ENCODE assay signal across 9 mouse cellular contexts in the genomic region with DNA sequence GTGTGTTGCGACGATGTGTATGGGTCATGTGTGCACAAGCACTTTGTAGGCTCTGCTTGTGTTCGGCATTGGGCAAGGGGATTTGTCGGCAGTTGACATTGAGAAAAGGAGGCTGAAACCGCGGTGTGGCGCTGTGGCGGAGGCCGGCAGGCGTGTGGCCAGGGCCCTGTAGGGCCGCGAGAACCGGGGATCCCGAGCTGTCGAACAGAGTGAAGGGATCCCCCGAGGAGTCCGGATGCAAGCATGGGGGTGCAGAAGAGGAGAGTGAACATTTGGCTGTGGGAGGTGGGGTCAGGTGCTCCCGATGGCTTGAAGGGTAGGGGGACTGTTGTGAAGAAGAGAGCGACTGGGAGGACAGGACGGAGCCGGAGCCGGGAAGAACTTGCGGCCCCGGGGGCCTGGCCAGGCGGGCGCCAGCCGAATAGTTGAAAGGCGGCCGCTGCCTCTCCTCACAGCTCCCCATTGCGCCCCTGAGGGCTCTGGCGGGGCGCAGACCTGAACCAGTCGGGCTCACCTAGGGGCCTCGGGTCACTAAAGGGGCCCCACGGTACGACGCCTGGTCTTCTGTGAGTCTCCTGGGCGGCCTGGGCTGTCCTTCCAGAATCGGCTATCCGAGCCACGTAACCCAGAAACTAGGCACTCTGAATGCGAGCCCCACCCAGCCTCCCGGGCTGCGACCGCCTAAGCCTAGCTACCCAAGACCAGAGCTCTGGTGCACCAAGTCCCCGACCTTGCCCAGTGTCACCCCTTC. TPM values are rescaled to one million over a fixed set of nuclear protein-coding genes. Genes with fewer than 3 reads are reported as not detected.
DNase-seq lines count a peak whose midpoint lies in the region; TF ChIP-seq lines count a peak whose summit lies in the region.
"Had no signal": no experiment of that assay in that cellular context is flagged by ENCODE, and none has a peak within 500 bp of the region (broad histone marks: within the 10 kb centered on the region; RNA-seq: fewer than 3 reads in every experiment).

No protein-coding gene starts in this region.

- 5% methylated on average over 46 of the region's 46 CpGs for WGBS in liver, adult 2 months
- 1% methylated on average over 46 of the region's 46 CpGs for WGBS in heart, embryonic 10.5 days

- no peaks in the 10 kb centered on the region for H3K36me3 ChIP-seq in liver, adult 2 months (ENCODE audit: control insufficient read depth, insufficient read depth, low read length)
- H3K36me3 ChIP-seq in heart, embryonic 10.5 days, result no peaks in the 10 kb centered on the region

- H3K4me3 ChIP-seq in liver, adult 2 months (ENCODE audit: insufficient read depth, low read depth, low read length), result no peak overlapping the region
- peak overlapping the region; percentile 54 for H3K4me3 ChIP-seq in heart, embryonic 10.5 days

- H3K9me3 ChIP-seq in heart, embryonic 10.5 days, result no peaks in the 10 kb centered on the region

- no peaks in the 10 kb centered on the region for H3K79me2 ChIP-seq in liver, adult 2 months (ENCODE audit: control insufficient read depth, insufficient read depth, low read length)

- peak; percentile 45 for TF ChIP-seq CTCF in liver, adult 2 months (IDR thresholded peaks at IDR 0.05; ENCODE audit: low read depth, low read length)

- H3K27me3 ChIP-seq in liver, adult 2 months (ENCODE audit: control insufficient read depth, insufficient read depth, low read length), result peaks cover 18% of the 10 kb centered on the region; the same call in 1 of the 2 replicates
- H3K27me3 ChIP-seq in heart, embryonic 10.5 days (ENCODE audit: insufficient read depth, poor library complexity, severe bottlenecking), result peaks cover 94% of the 10 kb centered on the region
- H3K27me3 ChIP-seq: Patski had no signal

- no peak overlapping the region for H3K9ac ChIP-seq in liver, adult 2 months (ENCODE audit: low read depth, low read length)

- H3K4me1 ChIP-seq in liver, adult 2 months (ENCODE audit: control insufficient read depth, insufficient read depth, low read length), result no peaks in the 10 kb centered on the region; the same call in 1 of the 2 replicates
- H3K4me1 ChIP-seq in heart, embryonic 10.5 days, result peaks cover 28% of the 10 kb centered on the region

- TF ChIP-seq POLR2A in liver, adult 2 months (IDR thresholded peaks at IDR 0.05; ENCODE audit: extremely low read depth, insufficient read depth, low read length), result no peak

- H3K27ac ChIP-seq in liver, adult 2 months (replicated peaks; ENCODE audit: insufficient read depth, low read depth, low read length), result no peak overlapping the region
- 0 out of 2 replicates have a peak overlapping the region, but pooled peaks have one; percentile 36 for H3K27ac ChIP-seq in heart, embryonic 10.5 days

- no peak for DNase-seq in liver, adult 2 months (ENCODE audit: extremely low read depth, low read depth, low spot score)
- DNase-seq in liver, result no peak
- DNase-seq in embryo, embryonic 9.5 days (ENCODE audit: extremely low spot score), result peak; percentile 82
- DNase-seq in heart, embryonic 10.5 days (ENCODE audit: low spot score), result no peak
- DNase-seq in kidney, postnatal 14 days, result peak; percentile 18
- peak; percentile 75 for DNase-seq in neural tube, embryonic 10.5 days (ENCODE audit: extremely low spot score, low spot score)
- DNase-seq in thymus, postnatal 10 days (ENCODE audit: low spot score in 2 of 2), result no peak
- no peak for DNase-seq in frontal cortex, postnatal 14 days (ENCODE audit: low spot score in 2 of 2)

RNA-seq across cellular contexts. Expression of gene Msx1, which starts 7.3 kb away (rescaled TPM):
- 0.07 and 0.28 TPM in 2 replicates for total RNA-seq in liver, adult 2 months (2014; rRNA removed)
- polyA plus RNA-seq in liver, adult 2 months (2012; rRNA removed), result 0.05 and 0.07 TPM in 2 replicates
- polyA plus RNA-seq in heart, embryonic 10.5 days (2016; fragmentation: Nextera tagmentation; extraction: Ambion mirVana), result 36.6 and 65.2 TPM in 2 replicates

Comparison
In these comparisons a context has a peak if more than half of its experiments do, and no peak if none do; other contexts are left out.
1. DNase-seq: peak in embryo, embryonic 9.5 days (single experiment), kidney, postnatal 14 days (single experiment) and neural tube, embryonic 10.5 days (single experiment); none in liver, adult 2 months (single experiment), liver (single experiment), heart, embryonic 10.5 days (single experiment), thymus, postnatal 10 days (0 of 2) and frontal cortex, postnatal 14 days (0 of 2).
2. RNA of gene Msx1, which starts 7.3 kb away (polyA plus RNA-seq): 36.6 to 65.2 TPM in heart, embryonic 10.5 days; 0.05 to 0.07 TPM in liver, adult 2 months; every median in the first group is over 10 times any median in the second.